Mouse (Mus musculus) midbrain, embryonic 11.5 days (tissue): ENCODE data around the gene Cd96. TPM values are rescaled to one million over a fixed set of nuclear protein-coding genes. Genes with fewer than 3 reads are reported as not detected.

Experiments used
- ATAC-seq: fragments of 200-750 bp; cut with Nextera tagmentation; 2 replicates; pipeline ENCODE4 v1.8.0; 2017; ENCODE audit warnings: moderate TSS enrichment, moderate library complexity; ENCODE audit not compliant: low FRiP score
- DNase-seq: peaks from one replicate; pipeline ENCODE4 v3.0.0; 2015; ENCODE audit warnings: low spot score; ENCODE audit errors: missing footprints
- H3K27ac ChIP-seq: fragments of 300-500 bp; sonication (generic); 2 replicates; pipeline ENCODE4 v1.5.1; 2014; ENCODE audit warnings: low read depth, low read length
- H3K27me3 ChIP-seq: fragments of 300-500 bp; sonication (generic); 2 replicates; pipeline ENCODE4 v1.6.1; 2014; ENCODE audit warnings: mild to moderate bottlenecking, low read length, moderate library complexity, mixed read lengths; ENCODE audit not compliant: control insufficient read depth, insufficient read depth
- H3K36me3 ChIP-seq: fragments of 300-500 bp; sonication (generic); 2 replicates; pipeline ENCODE4 v1.6.1; 2014; ENCODE audit warnings: mild to moderate bottlenecking, low read length, moderate library complexity, mixed read lengths; ENCODE audit not compliant: control insufficient read depth, insufficient read depth
- H3K4me1 ChIP-seq: fragments of 300-500 bp; sonication (generic); 2 replicates; pipeline ENCODE4 v1.6.1; 2014; ENCODE audit warnings: low read length; ENCODE audit not compliant: control insufficient read depth, insufficient read depth
- H3K4me2 ChIP-seq: fragments of 300-500 bp; sonication (generic); 2 replicates; pipeline ENCODE4 v1.6.1; 2014; ENCODE audit warnings: mild to moderate bottlenecking, moderate library complexity
- H3K4me3 ChIP-seq: fragments of 300-500 bp; sonication (generic); 2 replicates; pipeline ENCODE4 v1.5.1; 2014; ENCODE audit warnings: low read depth, low read length
- H3K9ac ChIP-seq: fragments of 300-500 bp; sonication (generic); 2 replicates; pipeline ENCODE4 v1.6.1; 2014; ENCODE audit warnings: low read length
- H3K9me3 ChIP-seq: fragments of 300-500 bp; sonication (generic); 2 replicates; pipeline ENCODE4 v1.6.1; 2016; ENCODE audit warnings: low read length; ENCODE audit not compliant: control insufficient read depth
- WGBS: fragments of 180-500 bp; shearing (Covaris S2); extraction: QIAGEN DNeasy Blood & Tissue Kit; methylation state at CpG from one replicate; pipeline ENCODE4 v1.1.7; 2014; 5-methylcytosine and 5-hydroxymethylcytosine counted together
- polyA plus RNA-seq: library from polyadenylated mRNA; unstranded; fragments of >200 nt; fragmentation: Nextera tagmentation; extraction: Ambion mirVana; gene quantifications from 2 replicates; pipeline ENCODE4 v1.2.1, GENCODE M21; 2014

Cd96 gene
- polyA plus RNA-seq, 1 experiment from 2014 or later = not detected

DNA sequence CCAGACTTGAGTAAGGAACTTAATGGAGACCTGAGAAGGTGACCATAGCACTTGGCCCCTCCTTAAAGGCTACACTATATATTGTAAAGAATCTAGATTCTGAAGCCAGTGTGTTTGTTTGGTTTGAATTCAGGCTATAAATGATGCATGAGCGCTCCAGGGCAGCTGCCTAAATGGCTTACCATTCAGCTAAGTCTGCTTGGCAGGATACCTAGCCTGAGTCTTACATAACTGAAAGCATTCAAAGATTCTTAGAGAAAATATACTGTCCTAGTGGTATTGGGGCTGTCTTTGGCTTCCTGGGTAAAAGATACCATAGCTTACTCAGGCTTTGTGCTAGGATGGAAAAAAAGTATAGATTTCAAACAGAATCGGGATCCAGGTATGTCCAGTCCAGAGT, 98.7 kb downstream of the Cd96 start:
- H3K4me1 ChIP-seq = no peaks in the 10 kb centered on the region
- no peaks in the 10 kb centered on the region for H3K9me3 ChIP-seq
- DNase-seq (no peak), ATAC-seq (no peak)
- no peak overlapping the region for H3K27ac ChIP-seq
- no peak overlapping the region for H3K4me2 ChIP-seq
- H3K9ac ChIP-seq = no peak overlapping the region
- 91% methylated on average over 2 of the region's 2 CpGs for WGBS
- H3K27me3 ChIP-seq = no peaks in the 10 kb centered on the region
- no peaks in the 10 kb centered on the region for H3K36me3 ChIP-seq
- H3K4me3 ChIP-seq = no peak overlapping the region

DNA sequence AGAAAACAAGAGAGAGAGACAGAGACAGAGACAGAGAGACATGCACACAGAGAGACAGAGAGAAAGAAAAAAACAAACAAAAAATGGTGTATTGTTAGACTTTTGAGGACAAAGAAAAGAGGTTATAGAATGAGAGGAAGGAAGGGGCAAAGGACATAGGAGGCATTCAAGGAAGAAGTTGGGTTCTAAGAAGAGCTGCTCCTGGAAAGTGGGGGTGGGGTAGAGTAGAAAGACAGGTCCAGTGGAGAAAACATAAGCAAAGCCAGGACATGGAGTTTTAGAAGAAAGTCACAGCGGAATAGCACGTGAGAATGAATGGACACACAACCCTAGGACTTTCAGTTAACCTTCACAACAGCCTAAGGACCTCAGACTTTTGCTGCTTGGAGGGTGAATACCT, 99.7 kb downstream of the Cd96 start:
- H3K27me3 ChIP-seq = no peaks in the 10 kb centered on the region
- 79% methylated on average over 2 of the region's 2 CpGs for WGBS
- no peak overlapping the region for H3K27ac ChIP-seq
- no peak overlapping the region for H3K4me2 ChIP-seq
- no peak for DNase-seq
- no peak overlapping the region for H3K4me3 ChIP-seq
- H3K9ac ChIP-seq = no peak overlapping the region
- H3K9me3 ChIP-seq = no peaks in the 10 kb centered on the region
- no peaks in the 10 kb centered on the region for H3K36me3 ChIP-seq
- no peak for ATAC-seq
- H3K4me1 ChIP-seq = no peaks in the 10 kb centered on the region

DNA sequence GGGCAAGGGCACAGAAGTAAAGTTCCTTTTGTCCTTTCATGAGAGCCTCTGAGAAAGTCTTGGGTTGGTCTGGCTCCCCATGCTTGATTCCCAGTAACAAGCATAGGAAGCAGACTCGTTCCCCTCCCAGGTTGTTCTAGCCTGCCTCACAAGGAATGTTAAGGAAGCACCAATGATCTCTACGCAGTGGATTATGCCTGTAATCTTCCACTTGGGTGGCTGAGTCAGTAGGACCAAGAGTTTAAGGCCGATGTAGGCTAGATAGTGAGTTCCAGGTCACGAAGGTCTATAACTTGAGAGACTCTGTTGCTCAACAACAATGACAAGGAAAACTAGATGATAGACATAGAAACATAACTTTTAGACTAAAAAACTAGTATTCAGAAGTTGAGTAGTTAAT, 100.3 kb downstream of the Cd96 start:
- Histone ChIP-seq H3K4me1 (no peaks in the 10 kb centered on the region), H3K4me2 (no peak overlapping the region), H3K9ac (no peak overlapping the region), H3K9me3 (no peaks in the 10 kb centered on the region), H3K27ac (no peak overlapping the region), H3K36me3 (no peaks in the 10 kb centered on the region), H3K27me3 (no peaks in the 10 kb centered on the region), H3K4me3 (no peak overlapping the region)
- DNase-seq (no peak), ATAC-seq (no peak)
- 83% methylated on average over 4 of the region's 4 CpGs for WGBS

DNA sequence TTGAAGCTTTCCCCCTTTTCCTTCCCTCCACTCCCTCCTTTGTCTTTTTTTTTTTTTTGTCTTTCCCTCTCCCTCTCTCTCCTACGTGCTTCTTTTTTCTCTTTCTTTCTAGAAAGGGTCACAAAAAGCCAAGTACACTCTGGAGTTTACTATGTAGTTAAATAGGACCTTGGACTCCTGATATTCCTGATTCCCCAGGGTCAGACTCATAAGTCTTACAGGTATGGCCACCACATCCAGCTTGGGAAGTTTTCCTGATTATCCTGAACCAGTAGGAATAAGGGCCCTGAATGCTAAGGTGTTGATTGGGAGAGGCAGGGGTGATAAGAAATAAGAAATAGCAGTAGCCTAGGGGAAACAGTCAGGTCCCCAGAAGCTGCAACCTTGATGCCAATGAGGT, 100.7 kb downstream of the Cd96 start:
- DNase-seq (no peak), ATAC-seq (no peak)
- WGBS = 50% methylated on average over 1 of the region's 1 CpGs
- no peak overlapping the region for H3K4me3 ChIP-seq
- no peak overlapping the region for H3K27ac ChIP-seq
- no peaks in the 10 kb centered on the region for H3K9me3 ChIP-seq
- no peaks in the 10 kb centered on the region for H3K4me1 ChIP-seq
- H3K4me2 ChIP-seq = no peak overlapping the region
- H3K9ac ChIP-seq = no peak overlapping the region
- no peaks in the 10 kb centered on the region for H3K27me3 ChIP-seq
- no peaks in the 10 kb centered on the region for H3K36me3 ChIP-seq

DNA sequence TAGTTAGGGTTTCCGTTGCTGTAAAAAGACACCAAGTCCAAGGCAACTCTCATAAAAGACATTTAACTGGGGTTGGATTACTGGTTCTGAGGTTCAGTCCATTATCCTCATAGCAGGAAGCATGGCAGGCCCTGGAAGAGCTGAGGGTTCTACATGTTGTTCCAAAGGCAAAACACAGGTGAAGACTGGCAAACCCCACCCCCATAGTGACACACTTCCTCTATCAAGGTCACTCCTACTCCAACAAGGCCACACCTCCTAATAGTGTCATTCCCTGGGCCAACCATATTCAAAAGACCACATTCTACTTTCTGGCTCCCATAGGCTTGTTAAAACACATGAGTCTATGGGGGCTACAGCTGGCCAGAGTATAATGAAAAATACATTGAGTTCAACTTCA, 108.4 kb downstream of the Cd96 start:
- Histone ChIP-seq H3K4me1 (peaks cover 10% of the 10 kb centered on the region), H3K27me3 (no peaks in the 10 kb centered on the region), H3K4me2 (no peak overlapping the region), H3K36me3 (no peaks in the 10 kb centered on the region), H3K27ac (no peak overlapping the region), H3K9ac (no peak overlapping the region), H3K9me3 (no peaks in the 10 kb centered on the region), H3K4me3 (no peak overlapping the region)
- ATAC-seq = no peak
- WGBS = 88% methylated on average over 1 of the region's 1 CpGs
- peak; percentile 45 for DNase-seq

DNA sequence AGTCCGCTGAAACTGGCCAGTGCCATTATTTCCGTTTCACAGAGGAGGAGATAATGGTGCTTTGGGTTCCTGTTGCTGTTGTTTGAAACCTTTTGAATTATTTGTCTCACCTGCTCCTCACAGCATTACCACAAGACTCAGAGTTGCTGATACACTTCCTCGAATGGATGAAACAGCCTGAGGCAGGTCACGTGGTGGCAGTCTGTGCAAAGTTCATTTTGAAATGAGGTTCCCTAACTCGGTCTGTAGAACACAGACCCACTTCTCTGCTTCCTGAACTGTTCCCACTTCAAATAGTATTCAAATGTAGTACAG, 109.2 kb downstream of the Cd96 start:
- Histone ChIP-seq H3K4me2 (peak overlapping the region; percentile 81), H3K4me3 (peak overlapping the region; percentile 62), H3K36me3 (no peaks in the 10 kb centered on the region), H3K9me3 (no peaks in the 10 kb centered on the region), H3K9ac (peak overlapping the region; percentile 64), H3K27me3 (no peaks in the 10 kb centered on the region), H3K4me1 (peaks cover 10% of the 10 kb centered on the region), H3K27ac (no peak overlapping the region)
- ATAC-seq = peak; percentile 8; the same call in 1 of the 2 replicates
- no peak for DNase-seq
- WGBS = 15% methylated on average over 5 of the region's 5 CpGs

DNA sequence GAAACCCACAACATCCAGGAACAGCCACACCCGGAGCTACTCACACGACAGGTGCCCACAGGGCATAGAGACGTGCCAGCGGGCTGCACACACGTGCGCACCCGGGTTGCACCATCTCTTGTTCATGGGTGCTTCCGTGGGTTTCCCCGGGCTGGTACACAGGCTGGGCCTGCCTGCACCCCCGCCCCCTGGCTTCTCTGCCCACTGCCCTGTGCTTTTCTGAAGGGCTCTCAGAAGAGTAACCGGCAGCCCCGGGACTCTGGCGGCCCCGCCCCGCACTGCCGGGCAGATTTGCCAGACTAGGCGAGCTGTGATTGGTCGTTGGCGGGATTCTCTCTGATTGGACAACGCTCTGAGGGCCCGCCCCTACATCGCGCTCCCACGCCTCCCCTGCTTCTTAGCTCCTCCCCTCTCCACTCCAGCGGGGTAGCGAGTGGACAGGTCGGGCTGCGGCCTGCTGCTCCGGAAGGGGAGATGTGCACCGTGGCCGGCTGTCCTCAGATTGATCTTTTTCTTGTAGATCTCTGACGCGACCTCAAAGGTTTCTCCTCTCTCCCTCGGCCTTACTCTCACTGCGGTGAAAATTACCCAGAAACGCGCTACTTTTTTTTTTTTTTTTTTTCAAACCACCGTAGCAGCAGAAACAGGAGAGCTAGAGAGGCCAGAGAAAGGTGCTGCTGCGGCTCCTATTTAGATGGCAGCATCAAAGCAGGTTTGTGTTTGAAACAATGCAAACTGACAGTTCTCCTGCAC, 109.7 kb downstream of the Cd96 start, which contains the start of gene Plcxd2:
Gene Plcxd2, minus strand, starts transcription at position 66 of the 753 bp plus-strand sequence.
- Histone ChIP-seq H3K27ac (no peak within 1 kb of the TSS), H3K4me1 (peaks cover 10% of the 10 kb centered on the region), H3K9me3 (no peaks in the 10 kb centered on the region), H3K4me2 (peak within 1 kb of the TSS; percentile 81), H3K36me3 (no peaks in the 10 kb centered on the region), H3K27me3 (no peaks in the 10 kb centered on the region), H3K9ac (peak within 1 kb of the TSS; percentile 70), H3K4me3 (peak within 1 kb of the TSS; percentile 62)
- ATAC-seq (peak; percentile 100), DNase-seq (peak; percentile 99)
- WGBS = under 1% methylated on average over 39 of the region's 39 CpGs

DNA sequence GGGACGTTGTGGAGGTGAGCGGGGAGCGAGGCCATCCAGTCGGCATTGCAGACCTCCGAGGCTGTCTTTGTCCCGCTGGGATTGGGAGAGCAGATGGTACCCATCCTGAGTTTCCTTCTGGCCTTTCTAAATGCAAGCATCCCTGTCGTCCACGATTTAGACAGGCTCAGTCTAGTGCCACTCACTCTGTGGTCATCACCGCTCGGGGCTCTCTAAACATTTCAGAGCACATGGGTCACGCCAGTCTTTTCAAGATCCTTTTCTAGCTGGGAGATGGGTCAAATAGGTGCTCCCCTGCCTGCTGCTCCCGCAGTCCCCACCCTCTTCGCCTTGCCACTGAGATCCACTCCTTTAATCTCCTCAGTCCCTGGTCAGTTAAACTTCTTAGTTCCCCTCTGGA, 110.3 kb downstream of the Cd96 start:
- peak overlapping the region; percentile 62 for H3K4me3 ChIP-seq
- ATAC-seq = no peak
- no peak for DNase-seq

DNA sequence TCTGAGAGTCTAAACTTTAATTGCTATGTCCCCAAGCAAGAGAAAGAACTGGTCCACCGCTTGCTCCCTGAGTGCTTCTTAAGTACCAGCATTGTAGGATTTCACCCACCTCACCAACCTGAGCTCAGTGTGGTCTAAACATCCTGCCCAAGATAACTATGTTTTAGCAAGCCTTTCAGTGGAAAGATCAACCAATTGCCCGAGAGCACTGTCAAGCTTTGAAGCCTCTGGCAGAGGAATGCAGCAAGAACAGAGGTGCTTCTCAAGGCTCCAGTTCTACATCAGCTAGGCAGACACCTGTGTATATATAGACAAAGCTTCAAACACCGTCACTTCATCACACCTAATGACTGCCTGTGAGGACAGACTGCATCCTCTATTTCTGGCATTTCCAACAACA, 111.3 kb downstream of the Cd96 start:
- Histone ChIP-seq H3K9me3 (no peaks in the 10 kb centered on the region), H3K9ac (no peak overlapping the region), H3K4me2 (no peak overlapping the region), H3K27me3 (no peaks in the 10 kb centered on the region), H3K36me3 (no peaks in the 10 kb centered on the region), H3K4me3 (no peak overlapping the region), H3K27ac (no peak overlapping the region), H3K4me1 (peaks cover 10% of the 10 kb centered on the region)
- DNase-seq (no peak), ATAC-seq (no peak)
- WGBS = 79% methylated on average over 3 of the region's 3 CpGs

More for the DNA sequence above, 110.3 kb downstream of the Cd96 start:
- no peak overlapping the region for H3K27ac ChIP-seq
- 1% methylated on average over 13 of the region's 13 CpGs for WGBS
- peaks cover 10% of the 10 kb centered on the region for H3K4me1 ChIP-seq
- H3K9ac ChIP-seq = peak overlapping the region; percentile 70
- H3K4me2 ChIP-seq = peak overlapping the region; percentile 81
- no peaks in the 10 kb centered on the region for H3K27me3 ChIP-seq
- H3K9me3 ChIP-seq = no peaks in the 10 kb centered on the region
- H3K36me3 ChIP-seq = no peaks in the 10 kb centered on the region
